Mouse (Mus musculus) liver, embryonic 14.5 days (tissue): ENCODE data around the gene Hdac11. TPM values are rescaled to one million over a fixed set of nuclear protein-coding genes. Genes with fewer than 3 reads are reported as not detected.

Experiments used
- ATAC-seq: fragments of 200-750 bp; cut with Nextera tagmentation; 2 replicates; pipeline ENCODE4 v1.8.0; 2017; ENCODE audit warnings: moderate number of reproducible peaks, mild to moderate bottlenecking, moderate library complexity; ENCODE audit not compliant: insufficient read depth
- DNase-seq, 3 experiments: peaks; one replicate each; pipeline ENCODE4 v3.0.0-alpha.2; 2012 to 2013; ENCODE audit warnings: low read depth in 3 of 3, low spot score in 3 of 3
- H3K27ac ChIP-seq: fragments of 300-500 bp; sonication (generic); 2 replicates; pipeline ENCODE4 v1.5.1; 2014; ENCODE audit warnings: moderate library complexity, mild to moderate bottlenecking, control low read depth, inconsistent platforms
- H3K27me3 ChIP-seq: fragments of 300-500 bp; sonication (generic); 2 replicates; pipeline ENCODE4 v1.6.1; 2014; ENCODE audit warnings: mild to moderate bottlenecking, low read length, moderate library complexity; ENCODE audit not compliant: control insufficient read depth, insufficient read depth
- H3K36me3 ChIP-seq: fragments of 300-500 bp; sonication (generic); replicated peaks from 2 replicates; pipeline ENCODE4 v1.6.1; 2014; ENCODE audit warnings: low read depth; ENCODE audit not compliant: control insufficient read depth, insufficient read depth
- H3K4me1 ChIP-seq, 2 experiments: fragments of 200-500 bp in 1 of 2; fragments of 300-500 bp in 1 of 2; sonication (generic) in 1 of 2; replicated peaks; 2 replicates each; pipeline ENCODE4 v1.6.1; 2012 to 2014; ENCODE audit warnings: antibody characterized with exemption in 1 of 2, inconsistent platforms in 1 of 2, low read length in 1 of 2; ENCODE audit not compliant: control insufficient read depth in 2 of 2, insufficient read depth in 2 of 2
- H3K4me2 ChIP-seq: fragments of 300-500 bp; sonication (generic); 2 replicates; pipeline ENCODE4 v1.6.1; 2014; ENCODE audit warnings: low read depth, mild to moderate bottlenecking, control low read depth, moderate library complexity
- H3K4me3 ChIP-seq, 2 experiments: fragments of 200-500 bp in 1 of 2; fragments of 300-500 bp in 1 of 2; sonication (generic) in 1 of 2; 2 replicates each; pipeline ENCODE4 v1.5.1; 2012 to 2014; ENCODE audit warnings: low read depth in 2 of 2, low read length in 2 of 2, mild to moderate bottlenecking in 2 of 2, control low read depth in 1 of 2, inconsistent platforms in 1 of 2, moderate library complexity in 1 of 2; ENCODE audit not compliant: insufficient read depth in 1 of 2
- H3K9ac ChIP-seq: fragments of 300-500 bp; sonication (generic); replicated peaks from 2 replicates; pipeline ENCODE4 v1.6.1; 2014; ENCODE audit warnings: mild to moderate bottlenecking, control low read depth, moderate library complexity
- H3K9me3 ChIP-seq: fragments of 300-500 bp; sonication (generic); 2 replicates; pipeline ENCODE4 v1.6.1; 2016; ENCODE audit warnings: low read length, mixed read lengths; ENCODE audit not compliant: control insufficient read depth
- CTCF ChIP-seq: IDR thresholded peaks from 2 replicates; pipeline ENCODE4 v1.5.1; 2016; ENCODE audit warnings: antibody characterized with exemption, low read depth, control low read depth
- EP300 ChIP-seq: IDR thresholded peaks from 2 replicates; pipeline ENCODE4 v1.6.1; 2016; ENCODE audit warnings: antibody characterized with exemption, low read depth
- WGBS: fragments of 180-500 bp; shearing (Covaris S2); extraction: QIAGEN DNeasy Blood & Tissue Kit; methylation state at CpG from one replicate; pipeline ENCODE4 v1.1.7; 2014; ENCODE audit not compliant: insufficient replicate concordance; 5-methylcytosine and 5-hydroxymethylcytosine counted together
- polyA plus RNA-seq, 2 experiments: library from polyadenylated mRNA; depleted of rRNA in 1 of 2; stranded (reverse) in 1 of 2; unstranded in 1 of 2; fragments of >200 nt; fragmentation: Nextera tagmentation in 1 of 2; extraction: Ambion mirVana in 1 of 2; gene quantifications; 2 replicates each; pipeline versions ENCODE4 v1.2.1 to v1.2.3; 2012 to 2014

Gene Hdac11
- polyA plus RNA-seq, 2 experiments: 4.8 to 12.1 TPM

- Histone ChIP-seq H3K4me2 (no peak overlapping the region), H3K9me3 (no peaks in the 10 kb centered on the region), H3K36me3 (no peaks in the 10 kb centered on the region; the same call in 1 of the 2 replicates), H3K9ac (no peak overlapping the region), H3K4me3 (no peak overlapping the region), H3K27ac (no peak overlapping the region), H3K4me1 (peaks cover 25 to 27% of the 10 kb centered on the region in 2 experiments), H3K27me3 (no peaks in the 10 kb centered on the region)
- DNase-seq (no peak), ATAC-seq (no peak)
- TF ChIP-seq EP300: no peak
- no peak for TF ChIP-seq CTCF
- 48% methylated on average over 3 of the region's 3 CpGs for WGBS
Measured at GRCm38 (mm10) chr6:91167828-91168227, 11.4 kb downstream of the Hdac11 start.

GRCm38 (mm10) chr6:91169129-91169528, 12.7 kb downstream of the Hdac11 start:
- no peak for DNase-seq
- ATAC-seq: no peak
- Histone ChIP-seq H3K9ac (no peak overlapping the region), H3K4me3 (no peak overlapping the region), H3K27ac (no peak overlapping the region), H3K4me2 (no peak overlapping the region), H3K27me3 (no peaks in the 10 kb centered on the region), H3K4me1 (peaks cover 15 to 16% of the 10 kb centered on the region in 2 experiments), H3K9me3 (no peaks in the 10 kb centered on the region), H3K36me3 (no peaks in the 10 kb centered on the region; the same call in 1 of the 2 replicates)
- 83% methylated on average over 8 of the region's 8 CpGs for WGBS
- TF ChIP-seq CTCF (no peak), EP300 (no peak)

GRCm38 (mm10) chr6:91171396-91171895, 15.0 kb downstream of the Hdac11 start:
- H3K27me3 ChIP-seq: no peaks in the 10 kb centered on the region
- H3K9me3 ChIP-seq: no peaks in the 10 kb centered on the region
- DNase-seq (no peak), ATAC-seq (no peak)
- H3K36me3 ChIP-seq: no peaks in the 10 kb centered on the region; the same call in 1 of the 2 replicates
- H3K9ac ChIP-seq: no peak overlapping the region
- no peak overlapping the region for H3K4me2 ChIP-seq
- TF ChIP-seq CTCF: no peak
- no peak for TF ChIP-seq EP300
- WGBS: 58% methylated on average over 3 of the region's 3 CpGs
- H3K4me1 ChIP-seq: no peaks in the 10 kb centered on the region
- H3K4me3 ChIP-seq: no peak overlapping the region
- no peak overlapping the region for H3K27ac ChIP-seq

GRCm38 (mm10) chr6:91172381-91172780, 15.9 kb downstream of the Hdac11 start:
- Histone ChIP-seq H3K9ac (no peak overlapping the region), H3K4me1 (no peaks in the 10 kb centered on the region), H3K36me3 (no peaks in the 10 kb centered on the region; the same call in 1 of the 2 replicates), H3K27ac (no peak overlapping the region), H3K4me2 (no peak overlapping the region), H3K9me3 (no peaks in the 10 kb centered on the region), H3K27me3 (no peaks in the 10 kb centered on the region), H3K4me3 (no peak overlapping the region)
- ATAC-seq (no peak), DNase-seq (no peak)
- WGBS: 28% methylated on average over 2 of the region's 2 CpGs
- TF ChIP-seq EP300: no peak
- no peak for TF ChIP-seq CTCF

GRCm38 (mm10) chr6:91173221-91173880, 16.9 kb downstream of the Hdac11 start:
- no peak overlapping the region for H3K4me2 ChIP-seq
- peak; percentile 33 for ATAC-seq
- H3K27ac ChIP-seq: no peak overlapping the region
- H3K36me3 ChIP-seq: no peaks in the 10 kb centered on the region; the same call in 1 of the 2 replicates
- H3K4me1 ChIP-seq: peaks cover 0 to 5% of the 10 kb centered on the region in 2 experiments; a peak in 3 of 4 replicates
- no peak for TF ChIP-seq EP300
- peak; percentile 70 for TF ChIP-seq CTCF
- H3K4me3 ChIP-seq: no peak overlapping the region
- no peak for DNase-seq
- no peaks in the 10 kb centered on the region for H3K27me3 ChIP-seq
- no peak overlapping the region for H3K9ac ChIP-seq
- no peaks in the 10 kb centered on the region for H3K9me3 ChIP-seq
- 35% methylated on average over 7 of the region's 7 CpGs for WGBS
